Mouse (Mus musculus): ENCODE measurements around the gene Nkap. TPM values are rescaled to one million over a fixed set of nuclear protein-coding genes. Genes with fewer than 3 reads are reported as not detected.
A peak's percentile ranks its signal among the peaks of the same experiment; 100 is the strongest.
"Not testable (repeated sequence)": the region's sequence is repeated elsewhere in the genome, so short reads cannot be mapped to it uniquely, and the experiment has no call there.

Gene Nkap
- polyA plus RNA-seq, 1 experiment from 2014 or later, result 19.0 TPM

- Histone ChIP-seq H3K4me2 (no peak overlapping the region), H3K9ac (no peak overlapping the region), H3K4me1 (no peaks in the 10 kb centered on the region), H3K36me3 (ENCODE audit: poor library complexity, severe bottlenecking) (no peaks in the 10 kb centered on the region), H3K9me3 (replicated peaks) (no peaks in the 10 kb centered on the region), H3K27ac (no peak overlapping the region), H3K4me3 (no peak overlapping the region), H3K27me3 (no peaks in the 10 kb centered on the region)
- WGBS, result 76% methylated on average over 18 of the region's 18 CpGs
- ATAC-seq, result no peak
Observed at GRCm38 (mm10) chrX:37163115-37163514, 36.5 kb downstream of the Nkap start.

- 34% methylated on average over 3 of the region's 3 CpGs for WGBS
- Histone ChIP-seq H3K27me3 (no peaks in the 10 kb centered on the region), H3K36me3 (ENCODE audit: poor library complexity, severe bottlenecking) (no peaks in the 10 kb centered on the region), H3K4me2 (no peak overlapping the region), H3K27ac (no peak overlapping the region), H3K9ac (no peak overlapping the region), H3K9me3 (replicated peaks) (no peaks in the 10 kb centered on the region), H3K4me1 (no peaks in the 10 kb centered on the region), H3K4me3 (no peak overlapping the region)
- ATAC-seq, result no peak
Observed at GRCm38 (mm10) chrX:37167085-37167484, 40.5 kb downstream of the Nkap start.

GRCm38 (mm10) chrX:37168742-37169141, 42.1 kb downstream of the Nkap start, which contains the start of gene Akap14:
Akap14 (minus strand) TSS chrX:37168842.
- Histone ChIP-seq H3K9ac (no peak within 1 kb of the TSS), H3K27ac (no peak within 1 kb of the TSS), H3K9me3 (replicated peaks) (no peaks in the 10 kb centered on the region), H3K27me3 (no peaks in the 10 kb centered on the region), H3K4me1 (no peaks in the 10 kb centered on the region), H3K4me2 (no peak within 1 kb of the TSS), H3K4me3 (no peak within 1 kb of the TSS), H3K36me3 (ENCODE audit: poor library complexity, severe bottlenecking) (no peaks in the 10 kb centered on the region)
- ATAC-seq, result no peak
- whole genome bisulfite sequencing, result 40% methylated on average over 5 of the region's 5 CpGs

GRCm38 (mm10) chrX:37184401-37184800, 57.8 kb downstream of the Nkap start:
- H3K36me3 ChIP-seq (ENCODE audit: poor library complexity, severe bottlenecking); H3K4me2 ChIP-seq; H3K27ac ChIP-seq; H3K9ac ChIP-seq; H3K9me3 ChIP-seq (replicated peaks); H3K4me3 ChIP-seq; H3K27me3 ChIP-seq; ATAC-seq; H3K4me1 ChIP-seq: not testable (repeated sequence)
- 62% methylated on average over 6 of the region's 8 CpGs for WGBS

- WGBS, result 15% methylated on average over 19 of the region's 20 CpGs
- Histone ChIP-seq H3K9me3 (replicated peaks) (no peaks in the 10 kb centered on the region), H3K36me3 (ENCODE audit: poor library complexity, severe bottlenecking) (0 out of 2 replicates have a peak, but pooled peaks cover 3% of the 10 kb centered on the region), H3K4me2 (peak overlapping the region; percentile 63), H3K4me3 (peak overlapping the region; percentile 53), H3K27me3 (no peaks in the 10 kb centered on the region), H3K27ac (no peak overlapping the region), H3K4me1 (peaks cover 3% of the 10 kb centered on the region; the same call in 1 of the 2 replicates), H3K9ac (peak overlapping the region; percentile 65)
- no peak for ATAC-seq
Observed at GRCm38 (mm10) chrX:37190755-37191104, 64.1 kb downstream of the Nkap start.

GRCm38 (mm10) chrX:37191105-37191743, 64.6 kb downstream of the Nkap start, which contains the start of the genes Ndufa1 and Rnf113a1:
Ndufa1 (minus strand) TSS chrX:37191163.
Rnf113a1 (plus strand) TSS chrX:37191245.
- 0 out of 2 replicates have a peak, but pooled peaks cover 3% of the 10 kb centered on the region for H3K36me3 ChIP-seq (ENCODE audit: poor library complexity, severe bottlenecking)
- no peaks in the 10 kb centered on the region for H3K9me3 ChIP-seq (replicated peaks)
- peak within 1 kb of the TSS; percentile 63 for H3K4me2 ChIP-seq
- H3K27ac ChIP-seq, result peak within 1 kb of the TSS; percentile 48; the same call in 1 of the 2 replicates
- peak; percentile 93 for ATAC-seq
- WGBS, result 20% methylated on average over 61 of the region's 63 CpGs
- H3K4me1 ChIP-seq, result peaks cover 3% of the 10 kb centered on the region; the same call in 1 of the 2 replicates
- H3K4me3 ChIP-seq, result peak within 1 kb of the TSS; percentile 53
- peak within 1 kb of the TSS; percentile 65 for H3K9ac ChIP-seq
- no peaks in the 10 kb centered on the region for H3K27me3 ChIP-seq

- 20% methylated on average over 28 of the region's 28 CpGs for WGBS
- Histone ChIP-seq H3K4me2 (peak overlapping the region; percentile 63), H3K4me3 (peak overlapping the region; percentile 53), H3K9ac (peak overlapping the region; percentile 65), H3K4me1 (peaks cover 3% of the 10 kb centered on the region; the same call in 1 of the 2 replicates), H3K27me3 (no peaks in the 10 kb centered on the region), H3K9me3 (replicated peaks) (no peaks in the 10 kb centered on the region), H3K36me3 (ENCODE audit: poor library complexity, severe bottlenecking) (0 out of 2 replicates have a peak, but pooled peaks cover 3% of the 10 kb centered on the region), H3K27ac (peak overlapping the region; percentile 48; the same call in 1 of the 2 replicates)
- ATAC-seq, result peak; percentile 46
Observed at GRCm38 (mm10) chrX:37191744-37192379, 65.3 kb downstream of the Nkap start.

- H3K4me1 ChIP-seq, result no peaks in the 10 kb centered on the region
- H3K9ac ChIP-seq, result no peak overlapping the region
- H3K36me3 ChIP-seq (ENCODE audit: poor library complexity, severe bottlenecking), result no peaks in the 10 kb centered on the region
- no peak overlapping the region for H3K4me2 ChIP-seq
- no peaks in the 10 kb centered on the region for H3K9me3 ChIP-seq (replicated peaks)
- 74% methylated on average over 8 of the region's 8 CpGs for WGBS
- H3K27ac ChIP-seq, result no peak overlapping the region
- ATAC-seq, result no peak
- no peak overlapping the region for H3K4me3 ChIP-seq
- H3K27me3 ChIP-seq, result no peaks in the 10 kb centered on the region
Observed at GRCm38 (mm10) chrX:37198676-37199075, 72.1 kb downstream of the Nkap start.

Other genes starting within 250 kb of the Nkap start
- gene Nkrf, start 223.9 kb upstream of the Nkap start, polyA plus RNA-seq (2015; fragmentation: Nextera tagmentation; extraction: Ambion mirVana), result 8.0 and 8.7 TPM in 2 replicates
- 41.9 and 49.5 TPM in 2 replicates for gene Sept6, start 135.0 kb upstream of the Nkap start, polyA plus RNA-seq (2015; fragmentation: Nextera tagmentation; extraction: Ambion mirVana)
- not detected in 2 replicates for gene Sowahd, start 78.0 kb upstream of the Nkap start, polyA plus RNA-seq (2015; fragmentation: Nextera tagmentation; extraction: Ambion mirVana)
- 399 and 495 TPM in 2 replicates for gene Rpl39, start 41.4 kb upstream of the Nkap start, polyA plus RNA-seq (2015; fragmentation: Nextera tagmentation; extraction: Ambion mirVana)
- 32.1 and 34.5 TPM in 2 replicates for gene Upf3b, start 16.5 kb upstream of the Nkap start, polyA plus RNA-seq (2015; fragmentation: Nextera tagmentation; extraction: Ambion mirVana)
- 0.13 and 0.27 TPM in 2 replicates for gene Akap14, start 42.0 kb downstream of the Nkap start, polyA plus RNA-seq (2015; fragmentation: Nextera tagmentation; extraction: Ambion mirVana)
- 499 and 510 TPM in 2 replicates for gene Ndufa1, start 64.4 kb downstream of the Nkap start, polyA plus RNA-seq (2015; fragmentation: Nextera tagmentation; extraction: Ambion mirVana)
- gene Rnf113a1, start 64.5 kb downstream of the Nkap start, polyA plus RNA-seq (2015; fragmentation: Nextera tagmentation; extraction: Ambion mirVana), result 13.6 and 14.4 TPM in 2 replicates
- not detected in 2 replicates for gene Gm9, start 84.2 kb downstream of the Nkap start, polyA plus RNA-seq (2015; fragmentation: Nextera tagmentation; extraction: Ambion mirVana)
- gene Rhox1, start 95.5 kb downstream of the Nkap start, polyA plus RNA-seq (2015; fragmentation: Nextera tagmentation; extraction: Ambion mirVana), result not detected in 2 replicates
- not detected in 2 replicates for gene Rhox2a, start 118.2 kb downstream of the Nkap start, polyA plus RNA-seq (2015; fragmentation: Nextera tagmentation; extraction: Ambion mirVana)
- gene Rhox3a, start 123.1 kb downstream of the Nkap start, polyA plus RNA-seq (2015; fragmentation: Nextera tagmentation; extraction: Ambion mirVana), result not detected in 2 replicates
- not detected in 2 replicates for gene Rhox4a, start 138.5 kb downstream of the Nkap start, polyA plus RNA-seq (2015; fragmentation: Nextera tagmentation; extraction: Ambion mirVana)